Mouse (Mus musculus): ENCODE results near the gene Erc2.

DNA sequence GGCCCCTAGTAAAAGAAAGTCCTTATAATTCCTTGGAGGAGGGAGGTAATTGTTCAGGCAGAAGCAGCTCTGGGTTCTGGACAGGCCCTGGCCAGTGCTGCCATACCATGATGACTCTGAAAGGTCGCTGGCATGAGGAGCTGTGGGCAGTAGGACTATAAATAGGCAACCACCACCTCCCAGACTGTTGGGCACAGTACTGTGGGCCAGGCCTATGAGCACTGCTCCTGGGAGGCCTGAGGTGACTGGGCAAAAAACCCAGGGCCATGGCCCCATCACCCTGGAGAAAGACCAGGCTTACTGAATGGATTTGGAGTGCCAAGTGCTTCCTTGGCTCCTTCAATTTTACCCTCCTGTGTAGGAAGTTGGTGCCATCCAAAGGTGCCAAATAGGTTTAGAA, 898.9 kb downstream of the Erc2 start:
- TF ChIP-seq CTCF (IDR thresholded peaks at IDR 0.05; ENCODE audit: low read depth, low read length): no peak
- TF ChIP-seq POLR2A (IDR thresholded peaks at IDR 0.05; ENCODE audit: extremely low read depth, insufficient read depth, low read length): no peak
